Mouse (Mus musculus) embryo, embryonic 9.5 days (tissue): ENCODE results near the gene Clec4f.
A peak's percentile ranks its signal among the peaks of the same experiment; 100 is the strongest.
"Not testable (repeated sequence)": the region's sequence is repeated elsewhere in the genome, so short reads cannot be mapped to it uniquely, and the experiment has no call there.

Source experiments
- DNase-seq: peaks from one replicate; pipeline ENCODE4 v3.0.0-alpha.2; 2017; ENCODE audit errors: extremely low spot score

Gene Clec4f

DNA sequence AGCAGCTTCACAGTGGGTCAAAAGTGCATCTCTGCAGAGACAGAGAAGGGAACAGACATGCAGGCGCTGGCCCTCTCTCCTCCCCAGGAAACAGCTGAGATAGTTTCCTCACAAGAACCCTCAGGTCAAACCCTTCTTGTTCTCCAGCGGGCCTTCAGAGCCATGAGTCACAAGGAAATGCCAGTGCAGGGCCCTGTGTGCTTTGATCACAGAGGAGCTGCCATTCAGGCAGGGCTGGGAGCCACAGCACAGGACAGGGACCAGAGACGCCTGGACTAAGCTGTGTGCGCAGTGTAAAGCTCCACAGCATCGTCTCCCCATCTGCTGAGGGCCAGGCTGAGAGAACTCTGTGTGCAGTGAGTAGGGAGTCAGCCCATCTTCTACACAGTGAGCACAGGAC, 21.9 kb downstream of the Clec4f start:
- not testable (repeated sequence) for DNase-seq

GRCm38 (mm10) chr6:83631815-83632214, 24.2 kb downstream of the Clec4f start:
- no peak for DNase-seq

DNA sequence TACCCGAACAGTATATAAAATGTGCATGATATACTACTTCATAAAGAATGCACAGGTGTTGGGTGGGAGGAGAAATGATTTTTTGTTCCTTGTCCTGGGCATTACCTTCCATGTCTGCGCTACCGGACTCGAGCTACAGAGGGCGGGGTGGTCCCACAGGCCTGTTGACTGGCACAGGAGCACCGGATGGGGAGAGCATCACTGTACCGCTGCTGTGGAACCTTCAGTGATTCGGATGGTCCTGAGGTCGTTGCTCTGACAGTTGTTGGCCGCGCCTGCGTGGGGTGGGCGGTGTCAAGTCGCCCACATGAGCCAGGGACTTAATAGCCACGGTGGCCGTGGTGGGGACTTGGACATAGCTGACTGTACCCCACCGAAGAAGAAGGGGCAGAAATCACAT, 29.2 kb downstream of the Clec4f start:
- DNase-seq, result no peak

DNA sequence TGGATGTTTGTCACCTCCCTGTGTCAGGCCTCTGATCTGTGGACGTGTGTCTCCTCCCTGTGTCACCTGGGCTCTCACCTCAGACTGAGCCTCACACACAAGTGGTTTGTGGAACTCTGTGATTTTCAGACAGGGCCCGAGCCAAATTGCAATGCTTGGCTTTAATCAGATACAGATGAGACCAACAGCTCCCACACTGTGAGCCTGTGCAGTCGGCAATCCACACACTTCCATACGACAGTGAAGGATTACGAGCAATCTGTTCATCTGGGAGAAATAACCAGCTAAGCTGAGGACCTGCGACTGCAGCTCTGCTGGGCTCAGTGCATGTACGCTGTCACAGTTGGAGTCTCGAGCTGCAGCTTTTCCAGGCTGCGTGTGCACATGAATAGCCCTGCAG, 36.0 kb downstream of the Clec4f start:
- DNase-seq, result no peak

- DNase-seq, result no peak
These were observed 38.2 kb downstream of the Clec4f start for GRCm38 (mm10) chr6:83617581-83618335.

GRCm38 (mm10) chr6:83616512-83616911, 39.5 kb downstream of the Clec4f start:
- no peak for DNase-seq

DNA sequence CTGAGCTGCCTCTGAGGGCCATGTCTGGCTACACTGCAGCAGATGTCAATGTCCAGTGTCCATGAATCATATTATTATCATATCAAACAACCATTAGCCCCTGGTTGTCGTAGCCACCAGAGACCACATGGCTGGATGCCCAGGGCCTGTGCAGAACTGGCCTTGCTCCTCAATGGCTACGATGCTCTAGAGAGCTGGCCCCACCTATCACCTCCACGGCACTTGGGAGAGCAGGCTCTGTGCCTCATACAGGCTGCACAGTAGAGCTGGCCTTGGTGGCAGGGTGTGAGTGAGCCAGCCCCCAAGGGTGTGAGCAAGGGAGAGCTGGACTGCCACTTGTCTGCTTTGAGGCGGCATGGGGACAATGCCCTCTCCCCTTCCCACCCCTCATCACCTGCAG, 41.5 kb downstream of the Clec4f start:
- DNase-seq, result no peak

DNA sequence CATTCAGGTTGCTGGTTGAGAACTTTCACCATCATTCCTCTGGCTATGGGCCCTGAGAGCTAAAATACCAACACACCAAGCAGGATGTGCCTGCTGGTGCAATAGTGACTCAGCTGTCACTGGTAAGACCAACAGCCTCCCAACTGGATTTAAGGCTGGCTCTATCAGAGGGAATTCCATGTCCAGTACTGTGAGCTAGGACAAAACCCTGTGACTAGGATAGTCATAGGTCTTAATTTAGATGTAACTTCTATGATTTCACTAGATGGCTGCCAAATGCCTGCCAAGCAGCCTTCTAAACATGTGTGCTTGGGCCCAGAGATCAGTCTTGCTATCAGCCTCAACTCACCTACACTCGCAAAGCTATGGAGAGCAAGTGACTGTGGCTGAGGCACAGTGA, 43.0 kb downstream of the Clec4f start:
- no peak for DNase-seq

DNA sequence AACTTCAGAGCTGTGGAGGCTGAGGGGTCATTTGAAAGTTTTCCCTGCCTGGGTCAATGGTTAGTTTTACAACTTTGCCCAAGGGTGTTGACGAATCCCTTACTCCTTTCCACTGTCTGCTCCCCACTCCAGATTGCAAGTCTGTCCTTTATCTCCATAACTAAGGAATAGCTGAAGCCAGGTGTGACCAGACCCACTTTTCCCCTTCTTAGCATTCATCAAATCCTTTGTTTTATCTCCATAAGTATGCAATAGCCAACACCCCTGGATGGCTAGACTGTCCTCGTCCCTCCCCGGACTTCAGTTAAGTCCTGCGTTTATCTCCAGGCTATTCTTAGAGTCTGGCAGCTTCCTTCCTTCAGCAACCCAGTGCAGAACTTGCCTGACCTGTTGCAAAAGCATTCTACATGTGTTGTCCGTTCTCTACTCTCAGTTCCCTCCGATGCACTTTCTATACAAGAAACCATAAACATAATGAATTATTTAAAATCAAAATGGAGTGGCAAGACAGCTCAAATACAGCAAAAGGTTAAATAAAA, 56.3 kb downstream of the Clec4f start:
- DNase-seq, result no peak

DNA sequence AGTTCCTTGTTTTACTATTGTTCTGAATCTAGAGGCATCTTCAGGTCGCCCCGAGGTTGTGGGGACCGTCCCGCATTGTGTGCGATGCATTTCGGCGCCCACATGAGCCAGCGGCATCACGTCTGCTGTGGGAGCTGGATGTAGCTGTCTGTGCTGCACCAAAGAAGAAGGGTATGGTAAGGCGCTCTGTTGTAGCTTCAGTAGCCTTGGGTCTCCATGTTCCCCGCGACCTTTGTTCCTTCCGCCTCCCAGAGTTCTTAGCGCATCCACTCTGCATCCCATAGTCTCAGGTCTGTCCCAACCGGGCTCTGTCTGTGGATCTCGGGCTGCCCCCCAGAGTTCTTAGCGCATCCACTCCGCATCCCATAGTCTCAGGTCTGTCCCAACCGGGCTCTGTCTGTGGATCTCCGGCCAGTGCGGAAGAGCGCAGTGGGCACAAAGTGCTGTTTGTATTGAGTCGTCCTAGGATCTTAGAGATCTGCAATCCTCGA, 56.9 kb downstream of the Clec4f start:
- peak; percentile 28 for DNase-seq

DNA sequence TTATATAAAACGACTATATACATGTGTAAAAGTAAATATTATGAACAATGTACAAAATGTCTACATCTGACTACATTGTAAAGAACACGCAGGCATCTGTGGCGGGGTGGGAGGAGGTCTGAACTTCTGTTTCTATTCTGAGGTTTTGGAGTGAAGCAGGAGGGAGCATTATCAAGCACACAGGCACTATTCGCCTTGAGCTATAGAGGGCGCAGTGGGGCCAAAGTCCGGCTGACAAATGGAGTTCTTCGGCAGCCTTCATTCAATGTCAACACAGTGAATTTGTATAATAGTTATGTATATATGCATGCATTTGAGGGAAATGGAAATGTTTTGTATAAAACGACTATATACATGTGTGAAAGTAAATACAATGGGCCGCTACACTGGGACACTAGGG, 57.3 kb downstream of the Clec4f start:
- DNase-seq, result peak; percentile 73

DNA sequence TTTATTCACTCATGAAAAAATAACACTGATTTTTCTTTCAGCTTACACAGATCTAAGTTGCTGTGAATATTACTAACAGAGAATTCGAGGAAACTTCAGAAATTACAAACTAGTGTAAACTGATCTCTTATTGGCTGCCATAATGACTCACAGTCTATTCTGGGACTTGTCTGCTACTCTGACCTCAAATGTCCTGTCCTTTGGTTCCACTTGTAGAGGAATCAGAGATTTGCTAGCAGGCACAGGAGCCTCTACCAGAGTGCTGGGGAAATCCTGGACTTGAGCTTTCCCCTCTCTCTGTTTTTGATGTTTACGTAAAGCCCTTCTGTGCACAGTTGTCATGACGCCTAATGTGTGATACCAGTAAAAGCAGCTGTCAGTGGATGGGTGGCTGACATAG, 58.0 kb downstream of the Clec4f start:
- DNase-seq, result no peak

DNA sequence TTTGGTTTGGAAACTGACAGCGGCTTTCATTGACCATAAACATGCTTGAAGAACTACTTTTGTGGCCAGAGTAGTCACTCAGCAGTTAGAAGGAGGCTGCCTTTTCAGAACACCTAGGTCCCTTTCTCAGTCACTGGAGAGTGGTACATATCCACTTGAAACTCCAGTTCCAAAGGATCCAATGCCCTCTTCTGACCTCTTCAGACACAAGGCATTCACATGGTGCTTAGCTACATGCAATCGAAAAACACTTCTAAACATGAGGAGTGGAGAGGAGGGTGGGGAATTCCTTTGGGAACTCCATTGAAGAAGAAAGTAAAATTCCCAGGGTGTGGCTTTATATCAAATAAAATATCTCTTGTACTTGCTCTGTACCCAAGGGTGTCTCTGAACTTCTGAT, 61.0 kb downstream of the Clec4f start:
- no peak for DNase-seq
